Mouse (Mus musculus): ENCODE measurements around the gene Zswim5. TPM values are rescaled to one million over a fixed set of nuclear protein-coding genes. Genes with fewer than 3 reads are reported as not detected.

The Zswim5 gene
- polyA plus RNA-seq, 1 experiment from 2014 or later: 1.3 TPM

DNA sequence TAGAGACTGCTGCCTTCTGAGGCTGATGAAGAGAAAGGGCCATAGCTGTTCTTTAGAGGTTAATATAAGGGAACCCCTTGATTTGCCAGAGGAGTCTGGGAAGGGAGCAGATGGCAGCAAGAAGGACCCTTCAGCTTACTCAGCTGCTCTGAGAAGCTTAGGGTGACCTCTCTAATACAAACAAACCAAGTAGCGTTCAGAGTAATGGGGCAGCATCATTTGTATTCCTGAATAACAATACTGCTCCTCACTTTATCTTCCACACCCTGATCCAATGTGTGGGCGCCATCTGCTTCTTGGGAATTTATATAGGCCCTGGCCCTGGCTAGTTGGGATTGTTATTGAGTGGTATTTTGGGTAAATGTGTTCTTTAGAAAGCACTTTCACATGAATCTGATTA, 65.5 kb downstream of the Zswim5 start:
- Histone ChIP-seq H3K9me3 (ENCODE audit: control insufficient read depth, low read length) (no peaks in the 10 kb centered on the region), H3K4me2 (ENCODE audit: low read depth, severe bottlenecking) (no peak overlapping the region), H3K4me1 (ENCODE audit: control insufficient read depth, insufficient read depth, low read length) (no peaks in the 10 kb centered on the region), H3K27me3 (ENCODE audit: control insufficient read depth, insufficient read depth, low read length) (no peaks in the 10 kb centered on the region), H3K9ac (ENCODE audit: low read length) (no peak overlapping the region), H3K27ac (replicated peaks; ENCODE audit: low read depth, low read length) (no peak overlapping the region), H3K36me3 (ENCODE audit: control insufficient read depth, insufficient read depth, low read length) (no peaks in the 10 kb centered on the region), H3K4me3 (ENCODE audit: low read depth, low read length) (no peak overlapping the region)
- 63% methylated on average over 2 of the region's 2 CpGs for WGBS
- ATAC-seq (ENCODE audit: insufficient number of reproducible peaks, low FRiP score, low TSS enrichment, low read depth) (no peak), DNase-seq (ENCODE audit: low spot score) (no peak)

GRCm38 (mm10) chr4:116944055-116944454, 66.9 kb downstream of the Zswim5 start:
- no peak overlapping the region for H3K4me3 ChIP-seq (ENCODE audit: low read depth, low read length)
- no peaks in the 10 kb centered on the region for H3K4me1 ChIP-seq (ENCODE audit: control insufficient read depth, insufficient read depth, low read length)
- H3K9ac ChIP-seq (ENCODE audit: low read length): no peak overlapping the region
- no peaks in the 10 kb centered on the region for H3K27me3 ChIP-seq (ENCODE audit: control insufficient read depth, insufficient read depth, low read length)
- DNase-seq (ENCODE audit: low spot score) (no peak), ATAC-seq (ENCODE audit: insufficient number of reproducible peaks, low FRiP score, low TSS enrichment, low read depth) (no peak)
- H3K4me2 ChIP-seq (ENCODE audit: low read depth, severe bottlenecking): no peak overlapping the region
- H3K9me3 ChIP-seq (ENCODE audit: control insufficient read depth, low read length): no peaks in the 10 kb centered on the region
- H3K36me3 ChIP-seq (ENCODE audit: control insufficient read depth, insufficient read depth, low read length): no peaks in the 10 kb centered on the region
- WGBS: 68% methylated on average over 5 of the region's 5 CpGs
- H3K27ac ChIP-seq (replicated peaks; ENCODE audit: low read depth, low read length): no peak overlapping the region

DNA sequence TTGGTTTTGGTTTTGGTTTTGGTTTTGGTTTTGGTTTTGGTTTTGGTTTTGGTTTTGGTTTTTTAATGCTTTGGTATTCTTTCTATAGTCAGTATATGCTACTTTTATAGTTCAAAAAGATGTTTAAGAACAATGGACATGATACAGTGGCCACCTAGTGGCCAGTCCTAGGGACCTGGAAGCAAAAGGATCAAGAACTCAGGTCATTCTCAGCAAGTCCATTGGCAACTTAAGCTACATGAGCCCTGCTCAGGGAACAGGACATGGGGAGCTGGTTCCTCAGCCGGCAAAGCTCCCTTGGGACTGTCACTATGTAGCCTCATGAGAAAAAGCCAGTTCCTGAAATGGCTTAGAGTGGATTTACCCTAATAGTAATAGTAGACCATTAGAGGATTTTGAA, 74.5 kb downstream of the Zswim5 start:
- ATAC-seq (ENCODE audit: insufficient number of reproducible peaks, low FRiP score, low TSS enrichment, low read depth) (no peak), DNase-seq (ENCODE audit: low spot score) (no peak)
- no peak overlapping the region for H3K4me2 ChIP-seq (ENCODE audit: low read depth, severe bottlenecking)
- no peaks in the 10 kb centered on the region for H3K9me3 ChIP-seq (ENCODE audit: control insufficient read depth, low read length)
- H3K4me3 ChIP-seq (ENCODE audit: low read depth, low read length): no peak overlapping the region
- 56% methylated on average over 1 of the region's 1 CpGs for WGBS
- H3K4me1 ChIP-seq (ENCODE audit: control insufficient read depth, insufficient read depth, low read length): no peaks in the 10 kb centered on the region
- no peak overlapping the region for H3K9ac ChIP-seq (ENCODE audit: low read length)
- H3K27ac ChIP-seq (replicated peaks; ENCODE audit: low read depth, low read length): no peak overlapping the region
- no peaks in the 10 kb centered on the region for H3K36me3 ChIP-seq (ENCODE audit: control insufficient read depth, insufficient read depth, low read length)
- no peaks in the 10 kb centered on the region for H3K27me3 ChIP-seq (ENCODE audit: control insufficient read depth, insufficient read depth, low read length)

GRCm38 (mm10) chr4:116954951-116955350, 77.8 kb downstream of the Zswim5 start:
- Histone ChIP-seq H3K4me3 (ENCODE audit: low read depth, low read length) (no peak overlapping the region), H3K4me1 (ENCODE audit: control insufficient read depth, insufficient read depth, low read length) (no peaks in the 10 kb centered on the region), H3K9me3 (ENCODE audit: control insufficient read depth, low read length) (no peaks in the 10 kb centered on the region), H3K27ac (replicated peaks; ENCODE audit: low read depth, low read length) (no peak overlapping the region), H3K4me2 (ENCODE audit: low read depth, severe bottlenecking) (no peak overlapping the region), H3K36me3 (ENCODE audit: control insufficient read depth, insufficient read depth, low read length) (no peaks in the 10 kb centered on the region), H3K9ac (ENCODE audit: low read length) (no peak overlapping the region), H3K27me3 (ENCODE audit: control insufficient read depth, insufficient read depth, low read length) (no peaks in the 10 kb centered on the region)
- 81% methylated on average over 7 of the region's 7 CpGs for WGBS
- ATAC-seq (ENCODE audit: insufficient number of reproducible peaks, low FRiP score, low TSS enrichment, low read depth) (no peak), DNase-seq (ENCODE audit: low spot score) (no peak)

- H3K27me3 ChIP-seq (ENCODE audit: control insufficient read depth, insufficient read depth, low read length): no peaks in the 10 kb centered on the region
- no peak overlapping the region for H3K9ac ChIP-seq (ENCODE audit: low read length)
- H3K4me1 ChIP-seq (ENCODE audit: control insufficient read depth, insufficient read depth, low read length): no peaks in the 10 kb centered on the region
- no peak for ATAC-seq (ENCODE audit: insufficient number of reproducible peaks, low FRiP score, low TSS enrichment, low read depth)
- H3K4me2 ChIP-seq (ENCODE audit: low read depth, severe bottlenecking): no peak overlapping the region
- no peak for DNase-seq (ENCODE audit: low spot score)
- no peak overlapping the region for H3K27ac ChIP-seq (replicated peaks; ENCODE audit: low read depth, low read length)
- WGBS: 71% methylated on average over 2 of the region's 2 CpGs
- H3K36me3 ChIP-seq (ENCODE audit: control insufficient read depth, insufficient read depth, low read length): no peaks in the 10 kb centered on the region
- no peak overlapping the region for H3K4me3 ChIP-seq (ENCODE audit: low read depth, low read length)
- no peaks in the 10 kb centered on the region for H3K9me3 ChIP-seq (ENCODE audit: control insufficient read depth, low read length)
Observed at GRCm38 (mm10) chr4:116976503-116976902, 99.3 kb downstream of the Zswim5 start.

GRCm38 (mm10) chr4:116985681-116986080, 108.5 kb downstream of the Zswim5 start:
- Histone ChIP-seq H3K27me3 (ENCODE audit: control insufficient read depth, insufficient read depth, low read length) (no peaks in the 10 kb centered on the region), H3K4me3 (ENCODE audit: low read depth, low read length) (no peak overlapping the region), H3K9me3 (ENCODE audit: control insufficient read depth, low read length) (no peaks in the 10 kb centered on the region), H3K9ac (ENCODE audit: low read length) (no peak overlapping the region), H3K27ac (replicated peaks; ENCODE audit: low read depth, low read length) (no peak overlapping the region), H3K4me1 (ENCODE audit: control insufficient read depth, insufficient read depth, low read length) (no peaks in the 10 kb centered on the region), H3K36me3 (ENCODE audit: control insufficient read depth, insufficient read depth, low read length) (peaks cover 3% of the 10 kb centered on the region), H3K4me2 (ENCODE audit: low read depth, severe bottlenecking) (no peak overlapping the region)
- no peak for ATAC-seq (ENCODE audit: insufficient number of reproducible peaks, low FRiP score, low TSS enrichment, low read depth)
- no peak for DNase-seq (ENCODE audit: low spot score)
- 92% methylated on average over 7 of the region's 7 CpGs for WGBS

DNA sequence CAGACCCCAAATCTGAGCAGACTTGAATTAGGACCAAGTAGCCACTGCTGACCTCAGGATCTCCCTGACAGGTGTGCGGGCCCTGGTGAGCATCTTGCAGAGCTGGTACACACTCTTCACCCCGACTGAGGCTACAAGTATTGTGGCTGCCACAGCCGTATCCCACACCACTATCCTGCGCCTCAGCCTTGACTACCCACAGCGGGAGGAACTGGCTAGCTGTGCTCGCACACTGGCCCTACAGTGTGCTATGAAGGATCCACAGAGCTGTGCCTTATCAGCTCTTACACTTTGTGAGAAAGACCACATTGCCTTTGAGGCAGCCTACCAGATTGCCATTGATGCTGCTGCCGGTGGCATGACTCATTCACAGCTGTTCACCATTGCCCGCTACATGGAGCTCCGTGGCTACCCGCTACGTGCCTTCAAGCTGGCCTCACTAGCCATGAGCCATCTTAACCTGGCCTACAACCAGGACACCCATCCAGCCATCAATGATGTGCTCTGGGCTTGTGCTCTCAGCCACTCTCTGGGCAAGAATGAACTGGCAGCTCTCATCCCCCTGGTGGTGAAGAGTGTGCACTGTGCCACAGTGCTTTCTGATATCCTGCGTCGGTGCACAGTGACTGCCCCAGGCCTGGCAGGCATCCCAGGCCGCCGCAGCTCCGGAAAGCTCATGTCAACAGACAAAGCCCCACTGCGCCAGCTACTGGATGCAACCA, 109.4 kb downstream of the Zswim5 start:
- H3K36me3 ChIP-seq (ENCODE audit: control insufficient read depth, insufficient read depth, low read length): peaks cover 3% of the 10 kb centered on the region
- no peak overlapping the region for H3K27ac ChIP-seq (replicated peaks; ENCODE audit: low read depth, low read length)
- H3K4me3 ChIP-seq (ENCODE audit: low read depth, low read length): no peak overlapping the region
- no peak overlapping the region for H3K4me2 ChIP-seq (ENCODE audit: low read depth, severe bottlenecking)
- no peaks in the 10 kb centered on the region for H3K27me3 ChIP-seq (ENCODE audit: control insufficient read depth, insufficient read depth, low read length)
- no peaks in the 10 kb centered on the region for H3K9me3 ChIP-seq (ENCODE audit: control insufficient read depth, low read length)
- ATAC-seq (ENCODE audit: insufficient number of reproducible peaks, low FRiP score, low TSS enrichment, low read depth) (0 out of 2 replicates have a peak, but pooled peaks have one; percentile 12), DNase-seq (ENCODE audit: low spot score) (peak; percentile 68)
- 68% methylated on average over 17 of the region's 17 CpGs for WGBS
- no peaks in the 10 kb centered on the region for H3K4me1 ChIP-seq (ENCODE audit: control insufficient read depth, insufficient read depth, low read length)
- no peak overlapping the region for H3K9ac ChIP-seq (ENCODE audit: low read length)

GRCm38 (mm10) chr4:116987122-116987456, 109.9 kb downstream of the Zswim5 start:
- Histone ChIP-seq H3K4me2 (ENCODE audit: low read depth, severe bottlenecking) (no peak overlapping the region), H3K36me3 (ENCODE audit: control insufficient read depth, insufficient read depth, low read length) (peaks cover 3% of the 10 kb centered on the region), H3K27me3 (ENCODE audit: control insufficient read depth, insufficient read depth, low read length) (no peaks in the 10 kb centered on the region), H3K9ac (ENCODE audit: low read length) (no peak overlapping the region), H3K4me1 (ENCODE audit: control insufficient read depth, insufficient read depth, low read length) (no peaks in the 10 kb centered on the region), H3K27ac (replicated peaks; ENCODE audit: low read depth, low read length) (no peak overlapping the region), H3K9me3 (ENCODE audit: control insufficient read depth, low read length) (no peaks in the 10 kb centered on the region), H3K4me3 (ENCODE audit: low read depth, low read length) (no peak overlapping the region)
- no peak for DNase-seq (ENCODE audit: low spot score)
- 73% methylated on average over 5 of the region's 5 CpGs for WGBS
- ATAC-seq (ENCODE audit: insufficient number of reproducible peaks, low FRiP score, low TSS enrichment, low read depth): 0 out of 2 replicates have a peak, but pooled peaks have one; percentile 14

DNA sequence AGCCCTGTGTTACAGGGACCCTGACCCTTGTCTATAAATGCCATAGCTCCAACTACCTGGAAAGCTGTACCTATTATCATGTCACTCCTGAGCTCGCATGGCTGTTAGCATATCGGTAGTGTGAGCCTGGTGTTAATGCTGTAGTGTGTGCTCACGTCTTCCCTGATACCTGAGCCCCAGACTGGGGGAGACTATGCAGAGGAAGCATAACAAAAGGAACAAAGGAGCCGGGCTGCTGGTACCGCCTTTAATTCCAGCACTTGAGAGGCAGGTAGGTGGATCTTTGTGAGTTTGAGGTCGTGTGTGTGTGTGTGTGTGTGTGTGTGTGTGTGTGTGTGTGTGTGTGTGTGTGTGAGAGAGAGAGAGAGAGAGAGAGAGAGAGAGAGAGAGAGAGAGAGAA, 112.6 kb downstream of the Zswim5 start:
- no peaks in the 10 kb centered on the region for H3K9me3 ChIP-seq (ENCODE audit: control insufficient read depth, low read length)
- no peaks in the 10 kb centered on the region for H3K27me3 ChIP-seq (ENCODE audit: control insufficient read depth, insufficient read depth, low read length)
- ATAC-seq (ENCODE audit: insufficient number of reproducible peaks, low FRiP score, low TSS enrichment, low read depth) (no peak), DNase-seq (ENCODE audit: low spot score) (no peak)
- H3K4me1 ChIP-seq (ENCODE audit: control insufficient read depth, insufficient read depth, low read length): 0 out of 2 replicates have a peak, but pooled peaks cover 5% of the 10 kb centered on the region
- H3K4me3 ChIP-seq (ENCODE audit: low read depth, low read length): no peak overlapping the region
- WGBS: 76% methylated on average over 6 of the region's 6 CpGs
- no peak overlapping the region for H3K9ac ChIP-seq (ENCODE audit: low read length)
- H3K27ac ChIP-seq (replicated peaks; ENCODE audit: low read depth, low read length): no peak overlapping the region
- peaks cover 3% of the 10 kb centered on the region for H3K36me3 ChIP-seq (ENCODE audit: control insufficient read depth, insufficient read depth, low read length)
- H3K4me2 ChIP-seq (ENCODE audit: low read depth, severe bottlenecking): no peak overlapping the region

Data from limb, embryonic 11.5 days (tissue).